Mouse (Mus musculus) fibroblast of lung, adult 2 months (primary cell): ENCODE measurements around the gene Sct.

Source experiments
- DNase-seq: peaks from one replicate; pipeline ENCODE4 v3.0.0-alpha.2; 2011; ENCODE audit warnings: low read depth

Gene Sct

GRCm38 (mm10) chr7:141229702-141230101, 49.2 kb downstream of the Sct start:
- no peak for DNase-seq
